Mouse (Mus musculus): Measurements from ENCODE around the gene Fbxl22.

Fbxl22 gene

GRCm38 (mm10) chr9:66514256-66514770 is at the start of gene Fbxl22:
Fbxl22 (minus strand) TSS chr9:66514593.
- peak; percentile 80 for DNase-seq (ENCODE audit: low spot score)

- no peak for DNase-seq (ENCODE audit: low spot score)
Observed at GRCm38 (mm10) chr9:66562215-66562614, 47.8 kb upstream of the Fbxl22 start.

- no peak for DNase-seq (ENCODE audit: low spot score)
Observed at GRCm38 (mm10) chr9:66561496-66561895, 47.1 kb upstream of the Fbxl22 start.

GRCm38 (mm10) chr9:66560728-66561127 is 46.3 kb upstream of the Fbxl22 start:
- DNase-seq (ENCODE audit: low spot score): no peak

GRCm38 (mm10) chr9:66560295-66560694 is 45.9 kb upstream of the Fbxl22 start:
- no peak for DNase-seq (ENCODE audit: low spot score)

- DNase-seq (ENCODE audit: low spot score): no peak
Observed at GRCm38 (mm10) chr9:66558971-66559370, 44.6 kb upstream of the Fbxl22 start.

- DNase-seq (ENCODE audit: low spot score): no peak
Observed at GRCm38 (mm10) chr9:66542785-66543184, 28.4 kb upstream of the Fbxl22 start.

- DNase-seq (ENCODE audit: low spot score): no peak
Observed at GRCm38 (mm10) chr9:66521595-66521994, 7.2 kb upstream of the Fbxl22 start.

- DNase-seq (ENCODE audit: low spot score): no peak
Observed at GRCm38 (mm10) chr9:66520299-66520698, 5.9 kb upstream of the Fbxl22 start.

- DNase-seq (ENCODE audit: low spot score): no peak
Observed at GRCm38 (mm10) chr9:66518901-66519300, 4.5 kb upstream of the Fbxl22 start.

- no peak for DNase-seq (ENCODE audit: low spot score)
Observed at GRCm38 (mm10) chr9:66518251-66518650, 3.9 kb upstream of the Fbxl22 start.

- no peak for DNase-seq (ENCODE audit: low spot score)
Observed at GRCm38 (mm10) chr9:66517746-66518145, 3.4 kb upstream of the Fbxl22 start.

- DNase-seq (ENCODE audit: low spot score): no peak
Observed at GRCm38 (mm10) chr9:66516296-66516940, 2.0 kb upstream of the Fbxl22 start.

- DNase-seq (ENCODE audit: low spot score): no peak
Observed at GRCm38 (mm10) chr9:66515680-66516210, 1.4 kb upstream of the Fbxl22 start.

GRCm38 (mm10) chr9:66515115-66515514 is 722 bp upstream of the Fbxl22 start:
- no peak for DNase-seq (ENCODE audit: low spot score)

- DNase-seq (ENCODE audit: low spot score): no peak
Observed at GRCm38 (mm10) chr9:66513661-66514255, 635 bp downstream of the Fbxl22 start.

- DNase-seq (ENCODE audit: low spot score): no peak
Observed at GRCm38 (mm10) chr9:66513150-66513549, 1.2 kb downstream of the Fbxl22 start.

- DNase-seq (ENCODE audit: low spot score): peak; percentile 88
Observed at GRCm38 (mm10) chr9:66512351-66512671, 2.1 kb downstream of the Fbxl22 start.

- DNase-seq (ENCODE audit: low spot score): peak; percentile 95
Observed at GRCm38 (mm10) chr9:66511580-66512350, 2.6 kb downstream of the Fbxl22 start.

- DNase-seq (ENCODE audit: low spot score): no peak
Observed at GRCm38 (mm10) chr9:66510944-66511343, 3.4 kb downstream of the Fbxl22 start.

GRCm38 (mm10) chr9:66510351-66510841 is 4.0 kb downstream of the Fbxl22 start:
- DNase-seq (ENCODE audit: low spot score): no peak

- no peak for DNase-seq (ENCODE audit: low spot score)
Observed at GRCm38 (mm10) chr9:66508890-66509399, 5.4 kb downstream of the Fbxl22 start.

Measured in testis, postnatal 10 days (tissue).